8 mouse cellular contexts compared by ENCODE assay signal in genomic region chr6:136803739-136804633, GRCm38 (mm10). TPM values are rescaled to one million over a fixed set of nuclear protein-coding genes. Genes with fewer than 3 reads are reported as not detected.
DNase-seq lines count a peak whose midpoint lies in the region; ATAC-seq and TF ChIP-seq lines count a peak whose summit lies in the region.

Hist4h4 (minus strand) TSS chr6:136804415.

- peak within 1 kb of the TSS; percentile 100 for H3K27ac ChIP-seq in hindbrain, embryonic 14.5 days

- H3K9ac ChIP-seq in hindbrain, embryonic 14.5 days, result peak within 1 kb of the TSS; percentile 87

- peak within 1 kb of the TSS; percentile 75 for H3K4me3 ChIP-seq in hindbrain, embryonic 14.5 days (replicated peaks; ENCODE audit: low read length)

- H3K4me1 ChIP-seq in hindbrain, embryonic 14.5 days (replicated peaks; ENCODE audit: control insufficient read depth, insufficient read depth, low read length), result peaks cover 17% of the 10 kb centered on the region

- in situ Hi-C loops in Patski (cut with MboI; ENCODE audit: low pct_unique_long_range_greater_than_20kb), result loop anchor here (10.0 to 25.0 kb wide), 3 partner anchors 933 to 1879 kb away; partner anchors contain the start of genes Cdkn1b, Gprc5a and Strap

- whole genome bisulfite sequencing in hindbrain, embryonic 14.5 days, result under 1% methylated on average over 50 of the region's 50 CpGs

- ATAC-seq in Patski, result peak; percentile 73
- ATAC-seq in hindbrain, embryonic 14.5 days (ENCODE audit: low FRiP score), result peak; percentile 78

- H3K36me3 ChIP-seq in hindbrain, embryonic 14.5 days (replicated peaks; ENCODE audit: control insufficient read depth, insufficient read depth), result no peaks in the 10 kb centered on the region

- peak; percentile 95 for DNase-seq in Patski (ENCODE audit: low read depth, low spot score)
- DNase-seq in cerebellum, postnatal 14 days, result peak; percentile 97 to 99
- DNase-seq in frontal cortex, postnatal 14 days (ENCODE audit: low spot score in 2 of 2), result peak; percentile 89 to 97
- peak; percentile 97 for DNase-seq in hindbrain, embryonic 14.5 days (ENCODE audit: low spot score)
- DNase-seq in left cerebral cortex, adult 11 months (ENCODE audit: low spot score), result peak; percentile 95
- DNase-seq in lung, postnatal 4 days, result peak; percentile 95 to 98
- DNase-seq in retina, postnatal 7 days (ENCODE audit: low read depth, low spot score), result peak; percentile 87
- peak; percentile 93 for DNase-seq in urinary bladder, adult 2 months (ENCODE audit: low spot score)

- CTCF ChIA-PET in Patski (lab: Charles Lee), result interaction anchor here (0.7 to 2.1 kb wide), 7 partner anchors 28 to 381 kb away, joined by 3 to 6 read pairs (median 4); no protein-coding TSS in a partner anchor

- H3K9me3 ChIP-seq in hindbrain, embryonic 14.5 days (ENCODE audit: control insufficient read depth, low read length), result no peaks in the 10 kb centered on the region

- no peak for TF ChIP-seq CTCF in Patski (IDR thresholded peaks at IDR 0.05)

- H3K27me3 ChIP-seq in Patski, result no peaks in the 10 kb centered on the region
- no peaks in the 10 kb centered on the region for H3K27me3 ChIP-seq in hindbrain, embryonic 14.5 days (ENCODE audit: control insufficient read depth, insufficient read depth, low read length)

- peak within 1 kb of the TSS; percentile 72 for H3K4me2 ChIP-seq in hindbrain, embryonic 14.5 days (replicated peaks)

- POLR2A ChIA-PET in Patski (lab: Charles Lee), result interaction anchor here (0.6 to 3.0 kb wide), 14 partner anchors 24 to 807 kb away, joined by 3 to 18 read pairs (median 4); partner anchors contain the start of genes BC049715, Smco3 and Wbp11

RNA-seq across cellular contexts. Expression of gene Hist4h4, which starts in this region (rescaled TPM):
- polyA plus RNA-seq in Patski (2021), result 0.05 TPM
- polyA plus RNA-seq in hindbrain, embryonic 14.5 days (2014; fragmentation: Nextera tagmentation; extraction: Ambion mirVana), result 0.43 and 0.78 TPM in 2 replicates
- polyA plus RNA-seq in urinary bladder, adult 2 months (2012; rRNA removed), result 0.17 and 0.18 TPM in 2 replicates

Comparison
In these comparisons a context has a peak if more than half of its experiments do, and no peak if none do; other contexts are left out.
1. Peak in every context shown above with its lines: DNase-seq, ATAC-seq, H3K4me3 ChIP-seq and H3K27ac ChIP-seq.
2. Peak in DNase-seq and ATAC-seq in Patski; RNA of the gene not detected or under 1 TPM.
3. Peak in DNase-seq, ATAC-seq, H3K4me3 ChIP-seq, H3K27ac ChIP-seq, H3K9ac ChIP-seq and H3K4me2 ChIP-seq in hindbrain, embryonic 14.5 days; RNA of the gene not detected or under 1 TPM.
4. Peak in DNase-seq in urinary bladder, adult 2 months; RNA of the gene not detected or under 1 TPM.